Mouse (Mus musculus) embryonic facial prominence, embryonic 13.5 days (tissue): ENCODE measurements around the gene Ptgfrn. TPM values are rescaled to one million over a fixed set of nuclear protein-coding genes. Genes with fewer than 3 reads are reported as not detected.

ENCODE experiments used
- ATAC-seq: fragments of 200-750 bp; cut with Nextera tagmentation; 2 replicates; pipeline ENCODE4 v1.8.0; 2017; ENCODE audit warnings: low read depth; ENCODE audit not compliant: insufficient number of reproducible peaks, insufficient read depth, low FRiP score, low TSS enrichment
- H3K27ac ChIP-seq: fragments of 300-500 bp; sonication (generic); 2 replicates; pipeline ENCODE4 v1.5.1; 2015; ENCODE audit warnings: moderate library complexity, mild to moderate bottlenecking, inconsistent platforms
- H3K27me3 ChIP-seq: fragments of 300-500 bp; sonication (generic); 2 replicates; pipeline ENCODE4 v1.6.1; 2015; ENCODE audit warnings: mild to moderate bottlenecking, inconsistent platforms
- H3K36me3 ChIP-seq: fragments of 300-500 bp; sonication (generic); 2 replicates; pipeline ENCODE4 v1.6.1; 2015; ENCODE audit warnings: mild to moderate bottlenecking, inconsistent platforms
- H3K4me1 ChIP-seq: fragments of 300-500 bp; sonication (generic); 2 replicates; pipeline ENCODE4 v1.6.1; 2015; ENCODE audit warnings: inconsistent platforms
- H3K4me2 ChIP-seq: fragments of 300-500 bp; sonication (generic); 2 replicates; pipeline ENCODE4 v1.6.1; 2015; ENCODE audit warnings: moderate library complexity, mild to moderate bottlenecking, inconsistent platforms
- H3K4me3 ChIP-seq: fragments of 300-500 bp; sonication (generic); 2 replicates; pipeline ENCODE4 v1.5.1; 2015; ENCODE audit warnings: mild to moderate bottlenecking, inconsistent platforms
- H3K9ac ChIP-seq: fragments of 300-500 bp; sonication (generic); 2 replicates; pipeline ENCODE4 v1.6.1; 2015; ENCODE audit warnings: mild to moderate bottlenecking, inconsistent platforms
- H3K9me3 ChIP-seq: fragments of 300-500 bp; sonication (generic); 2 replicates; pipeline ENCODE4 v1.6.1; 2016; ENCODE audit warnings: inconsistent platforms
- WGBS: fragments of 180-500 bp; shearing (Covaris S2); methylation state at CpG from one replicate; pipeline ENCODE4 v1.1.7; 2015; ENCODE audit warnings: mixed read lengths; 5-methylcytosine and 5-hydroxymethylcytosine counted together
- polyA plus RNA-seq: library from polyadenylated mRNA; unstranded; fragments of >200 nt; fragmentation: Nextera tagmentation; extraction: Ambion mirVana; gene quantifications from 2 replicates; pipeline ENCODE4 v1.2.1, GENCODE M21; 2015

Ptgfrn gene
- polyA plus RNA-seq, 1 experiment from 2014 or later = 8.7 TPM

- Histone ChIP-seq H3K27ac (no peak overlapping the region), H3K36me3 (no peaks in the 10 kb centered on the region), H3K9ac (no peak overlapping the region), H3K9me3 (no peaks in the 10 kb centered on the region), H3K4me1 (peaks cover 71% of the 10 kb centered on the region), H3K27me3 (no peaks in the 10 kb centered on the region), H3K4me2 (no peak overlapping the region), H3K4me3 (no peak overlapping the region)
- ATAC-seq = no peak
- whole genome bisulfite sequencing = 95% methylated on average over 7 of the region's 7 CpGs
Observed at GRCm38 (mm10) chr3:101101184-101101583, 8.9 kb downstream of the Ptgfrn start.

- Histone ChIP-seq H3K4me1 (peaks cover 68% of the 10 kb centered on the region), H3K4me2 (no peak overlapping the region), H3K9me3 (no peaks in the 10 kb centered on the region), H3K27me3 (no peaks in the 10 kb centered on the region), H3K9ac (no peak overlapping the region), H3K4me3 (no peak overlapping the region), H3K36me3 (no peaks in the 10 kb centered on the region), H3K27ac (no peak overlapping the region)
- 71% methylated on average over 9 of the region's 9 CpGs for WGBS
- ATAC-seq = no peak
Observed at GRCm38 (mm10) chr3:101099701-101100357, 10.2 kb downstream of the Ptgfrn start.

DNA sequence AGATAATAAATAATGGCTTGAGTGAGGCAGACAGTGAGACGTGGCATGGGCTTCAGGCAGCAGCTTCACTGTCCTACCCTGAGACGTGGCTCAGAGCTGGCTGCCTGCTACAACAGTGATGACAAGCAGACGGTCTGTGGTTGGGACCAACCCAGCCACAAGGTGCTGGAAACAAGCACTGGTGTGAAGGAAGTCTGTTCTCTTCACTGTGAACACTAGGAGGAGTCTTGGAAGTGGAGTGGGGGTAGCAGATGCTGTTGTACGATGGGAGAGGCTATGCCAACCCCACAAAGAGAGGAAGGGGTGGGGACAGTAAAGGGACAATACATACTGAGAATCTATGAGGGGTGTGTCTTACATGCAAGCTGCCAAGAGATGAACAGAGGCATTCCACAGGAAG is 12.0 kb downstream of the Ptgfrn start:
- Histone ChIP-seq H3K27ac (no peak overlapping the region; the same call in 1 of the 2 replicates), H3K9me3 (no peaks in the 10 kb centered on the region), H3K4me1 (peaks cover 57% of the 10 kb centered on the region), H3K36me3 (no peaks in the 10 kb centered on the region), H3K4me2 (no peak overlapping the region), H3K27me3 (no peaks in the 10 kb centered on the region), H3K4me3 (no peak overlapping the region), H3K9ac (no peak overlapping the region)
- 34% methylated on average over 4 of the region's 4 CpGs for WGBS
- no peak for ATAC-seq

- Histone ChIP-seq H3K9me3 (no peaks in the 10 kb centered on the region), H3K27me3 (no peaks in the 10 kb centered on the region), H3K27ac (peak overlapping the region; percentile 55; the same call in 1 of the 2 replicates), H3K9ac (no peak overlapping the region), H3K4me1 (peaks cover 56% of the 10 kb centered on the region), H3K4me2 (no peak overlapping the region), H3K4me3 (no peak overlapping the region), H3K36me3 (no peaks in the 10 kb centered on the region)
- no peak for ATAC-seq
- 68% methylated on average over 9 of the region's 9 CpGs for WGBS
Observed at GRCm38 (mm10) chr3:101097146-101097800, 12.8 kb downstream of the Ptgfrn start.

- Histone ChIP-seq H3K36me3 (no peaks in the 10 kb centered on the region), H3K9ac (no peak overlapping the region), H3K4me3 (no peak overlapping the region), H3K9me3 (no peaks in the 10 kb centered on the region), H3K4me2 (no peak overlapping the region), H3K4me1 (peaks cover 53% of the 10 kb centered on the region), H3K27ac (no peak overlapping the region), H3K27me3 (no peaks in the 10 kb centered on the region)
- WGBS = 82% methylated on average over 5 of the region's 5 CpGs
- ATAC-seq = no peak
Observed at GRCm38 (mm10) chr3:101095761-101096449, 14.2 kb downstream of the Ptgfrn start.

DNA sequence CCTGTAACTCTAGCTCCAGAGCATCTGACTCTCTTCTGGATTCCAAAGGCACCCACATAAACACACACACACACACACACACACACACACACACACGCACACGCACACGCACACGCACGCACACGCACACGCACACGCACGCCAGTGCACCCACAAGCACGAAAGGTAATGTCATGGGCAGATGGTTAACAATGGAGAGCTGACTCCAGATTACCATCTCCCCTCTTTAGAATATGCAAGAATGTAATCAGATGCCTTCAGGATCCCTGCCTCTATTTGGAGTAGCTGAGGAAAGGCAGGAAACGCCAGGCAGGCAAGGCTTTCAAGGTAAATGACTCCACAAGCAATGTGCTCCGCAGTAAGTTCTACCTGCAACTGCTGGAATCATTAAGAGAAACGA is 17.9 kb downstream of the Ptgfrn start:
- Histone ChIP-seq H3K27me3 (no peaks in the 10 kb centered on the region), H3K4me3 (no peak overlapping the region), H3K4me2 (no peak overlapping the region), H3K36me3 (no peaks in the 10 kb centered on the region), H3K9ac (no peak overlapping the region), H3K27ac (no peak overlapping the region), H3K9me3 (no peaks in the 10 kb centered on the region), H3K4me1 (peaks cover 20% of the 10 kb centered on the region)
- no peak for ATAC-seq
- WGBS = 66% methylated on average over 13 of the region's 13 CpGs

- no peaks in the 10 kb centered on the region for H3K9me3 ChIP-seq
- no peak overlapping the region for H3K4me3 ChIP-seq
- 76% methylated on average over 7 of the region's 7 CpGs for WGBS
- H3K27me3 ChIP-seq = no peaks in the 10 kb centered on the region
- H3K4me1 ChIP-seq = peaks cover 8% of the 10 kb centered on the region
- no peak overlapping the region for H3K4me2 ChIP-seq
- no peak for ATAC-seq
- no peak overlapping the region for H3K9ac ChIP-seq
- H3K27ac ChIP-seq = no peak overlapping the region
- no peaks in the 10 kb centered on the region for H3K36me3 ChIP-seq
Observed at GRCm38 (mm10) chr3:101086584-101087445, 23.3 kb downstream of the Ptgfrn start.

- no peak for ATAC-seq
- H3K27me3 ChIP-seq = no peaks in the 10 kb centered on the region
- H3K4me3 ChIP-seq = no peak overlapping the region
- no peak overlapping the region for H3K27ac ChIP-seq
- no peak overlapping the region for H3K4me2 ChIP-seq
- WGBS = 85% methylated on average over 4 of the region's 4 CpGs
- no peak overlapping the region for H3K9ac ChIP-seq
- no peaks in the 10 kb centered on the region for H3K9me3 ChIP-seq
- H3K36me3 ChIP-seq = peaks cover 40% of the 10 kb centered on the region
- H3K4me1 ChIP-seq = peaks cover under 1% of the 10 kb centered on the region; the same call in 1 of the 2 replicates
Observed at GRCm38 (mm10) chr3:101080925-101081324, 29.2 kb downstream of the Ptgfrn start.

- no peak overlapping the region for H3K4me2 ChIP-seq
- H3K9ac ChIP-seq = no peak overlapping the region
- H3K4me3 ChIP-seq = no peak overlapping the region
- H3K9me3 ChIP-seq = no peaks in the 10 kb centered on the region
- H3K4me1 ChIP-seq = peaks cover 22% of the 10 kb centered on the region
- H3K36me3 ChIP-seq = peaks cover 54% of the 10 kb centered on the region
- WGBS = 97% methylated on average over 1 of the region's 1 CpGs
- no peak overlapping the region for H3K27ac ChIP-seq
- no peak for ATAC-seq
- H3K27me3 ChIP-seq = no peaks in the 10 kb centered on the region
Observed at GRCm38 (mm10) chr3:101078344-101078743, 31.7 kb downstream of the Ptgfrn start.

DNA sequence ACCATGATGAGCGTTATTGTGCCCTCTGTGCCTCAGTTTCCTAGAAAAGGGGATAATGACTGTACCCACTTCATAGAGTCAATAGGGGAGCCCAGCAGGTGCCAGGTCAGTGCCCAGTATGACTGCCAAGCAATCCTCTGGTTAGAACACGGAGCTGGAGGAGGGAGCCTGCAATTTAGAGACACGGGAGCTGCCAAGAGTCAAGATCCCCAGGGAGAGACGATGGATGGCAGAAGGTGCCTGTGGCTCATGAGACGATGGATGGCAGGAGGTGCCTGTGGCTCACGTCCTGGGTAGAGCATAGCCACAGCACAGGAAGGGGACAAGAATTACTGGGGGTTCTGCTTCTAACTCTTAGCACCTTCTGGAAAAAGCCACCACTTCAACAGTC is 32.4 kb downstream of the Ptgfrn start:
- Histone ChIP-seq H3K27me3 (no peaks in the 10 kb centered on the region), H3K27ac (no peak overlapping the region), H3K9me3 (no peaks in the 10 kb centered on the region), H3K4me3 (no peak overlapping the region), H3K36me3 (peaks cover 58% of the 10 kb centered on the region), H3K4me1 (peaks cover 29% of the 10 kb centered on the region), H3K9ac (no peak overlapping the region), H3K4me2 (no peak overlapping the region)
- WGBS = 95% methylated on average over 6 of the region's 6 CpGs
- no peak for ATAC-seq

DNA sequence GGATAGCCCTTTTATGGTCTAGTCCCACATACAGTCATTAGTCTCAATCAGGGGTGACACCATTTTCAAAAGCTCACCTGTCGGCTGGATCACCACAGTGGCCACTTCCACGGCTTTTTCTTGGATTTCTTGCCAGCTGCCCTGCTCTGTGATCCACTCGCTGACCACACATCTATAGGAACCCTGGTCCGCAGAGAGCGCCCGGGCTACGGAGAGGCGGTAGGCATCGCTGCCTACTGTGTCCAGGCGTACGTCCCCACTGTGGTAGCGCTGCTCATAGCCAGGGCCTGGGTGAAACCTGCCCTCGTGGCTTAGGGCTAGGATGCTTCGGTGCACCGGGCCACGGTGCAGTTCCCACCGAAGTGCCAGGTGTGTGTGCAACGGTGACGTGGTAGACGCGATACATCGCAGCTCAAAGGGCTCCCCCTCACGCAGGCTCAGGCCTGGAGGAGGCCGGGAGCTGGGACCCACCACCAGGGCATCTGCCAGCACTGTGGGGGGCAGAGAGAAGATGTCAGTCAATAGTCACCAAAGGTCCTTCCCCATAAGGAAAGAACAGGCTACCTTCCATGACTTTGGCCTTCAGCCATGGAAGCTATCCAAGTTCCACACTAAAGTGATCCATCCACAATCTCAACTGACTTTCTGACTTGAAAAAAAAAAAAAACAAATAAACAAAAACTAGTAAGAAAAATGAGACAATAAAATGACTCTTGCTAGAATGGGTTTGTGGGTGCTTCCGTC is 32.9 kb downstream of the Ptgfrn start:
- Histone ChIP-seq H3K4me1 (peaks cover 34% of the 10 kb centered on the region), H3K9me3 (no peaks in the 10 kb centered on the region), H3K9ac (no peak overlapping the region), H3K4me3 (no peak overlapping the region), H3K36me3 (peaks cover 64% of the 10 kb centered on the region), H3K27ac (no peak overlapping the region), H3K27me3 (no peaks in the 10 kb centered on the region), H3K4me2 (no peak overlapping the region)
- WGBS = 95% methylated on average over 25 of the region's 25 CpGs
- ATAC-seq = no peak
